ENCODE assay signal across 15 mouse cellular contexts in genomic region chr3:123122151-123123030, GRCm38 (mm10).
DNase-seq lines count a peak whose midpoint lies in the region; ATAC-seq and TF ChIP-seq lines count a peak whose summit lies in the region.
"Had no signal": no experiment of that assay in that cellular context is flagged by ENCODE, and none has a peak within 500 bp of the region (broad histone marks: within the 10 kb centered on the region; RNA-seq: fewer than 3 reads in every experiment).

No protein-coding gene starts in this region.

- no peaks in the 10 kb centered on the region for H3K4me1 ChIP-seq in embryonic facial prominence, embryonic 14.5 days (ENCODE audit: control insufficient read depth, insufficient read depth, low read length)
- H3K4me1 ChIP-seq in embryonic facial prominence, embryonic 10.5 days: no peaks in the 10 kb centered on the region; the same call in 1 of the 2 replicates
- H3K4me1 ChIP-seq in small intestine, adult 2 months (ENCODE audit: control insufficient read depth, insufficient read depth, insufficient read length, low read length): no peaks in the 10 kb centered on the region
- H3K4me1 ChIP-seq: forebrain, embryonic 15.5 days; hindbrain, embryonic 12.5 days; neural tube, embryonic 15.5 days had no signal

- no peaks in the 10 kb centered on the region for H3K27me3 ChIP-seq in embryonic facial prominence, embryonic 14.5 days (replicated peaks; ENCODE audit: control insufficient read depth, insufficient read depth, low read length)
- H3K27me3 ChIP-seq in embryonic facial prominence, embryonic 10.5 days (replicated peaks; ENCODE audit: low read depth, poor library complexity, severe bottlenecking): no peaks in the 10 kb centered on the region
- H3K27me3 ChIP-seq in small intestine, adult 2 months (ENCODE audit: control insufficient read depth, insufficient read depth, low read length): no peaks in the 10 kb centered on the region
- H3K27me3 ChIP-seq: embryonic facial prominence, embryonic 13.5 days; forebrain, embryonic 15.5 days; hindbrain, embryonic 12.5 days; neural tube, embryonic 15.5 days had no signal

- no peak overlapping the region for H3K4me2 ChIP-seq in embryonic facial prominence, embryonic 14.5 days (ENCODE audit: low read depth, low read length)
- H3K4me2 ChIP-seq: embryonic facial prominence, embryonic 13.5 days; forebrain, embryonic 15.5 days; hindbrain, embryonic 12.5 days; neural tube, embryonic 15.5 days had no signal

- H3K9ac ChIP-seq in embryonic facial prominence, embryonic 14.5 days (ENCODE audit: low read depth, low read length): no peak overlapping the region
- H3K9ac ChIP-seq: embryonic facial prominence, embryonic 13.5 days; forebrain, embryonic 15.5 days; hindbrain, embryonic 12.5 days; neural tube, embryonic 15.5 days had no signal

- no peaks in the 10 kb centered on the region for H3K36me3 ChIP-seq in embryonic facial prominence, embryonic 14.5 days (ENCODE audit: control insufficient read depth, insufficient read depth, low read length)
- H3K36me3 ChIP-seq in embryonic facial prominence, embryonic 10.5 days (replicated peaks): no peaks in the 10 kb centered on the region
- H3K36me3 ChIP-seq in small intestine, adult 2 months (ENCODE audit: control insufficient read depth, insufficient read depth, low read length): no peaks in the 10 kb centered on the region
- H3K36me3 ChIP-seq: embryonic facial prominence, embryonic 13.5 days; forebrain, embryonic 15.5 days; hindbrain, embryonic 12.5 days; neural tube, embryonic 15.5 days had no signal

- DNase-seq in embryonic facial prominence, embryonic 14.5 days (ENCODE audit: low spot score): peak; percentile 23
- no peak for DNase-seq in embryonic facial prominence, embryonic 10.5 days (ENCODE audit: low spot score)
- DNase-seq in kidney, adult 9 months: peak; percentile 26
- no peak for DNase-seq in kidney, postnatal 10 days
- peak; percentile 44 for DNase-seq in Muller cell, postnatal 12 days (ENCODE audit: inconsistent ontology term)
- DNase-seq in frontal cortex, postnatal 10 days (ENCODE audit: low spot score in 2 of 2): no peak
- DNase-seq in ovary, postnatal 14 days (ENCODE audit: low spot score): no peak
- DNase-seq: cerebellum, adult 11 months; gastrocnemius, postnatal 14 days; right cerebral cortex, adult 18-20 months had no signal

- H3K9me3 ChIP-seq in embryonic facial prominence, embryonic 14.5 days (ENCODE audit: control insufficient read depth, low read length): no peaks in the 10 kb centered on the region
- no peaks in the 10 kb centered on the region for H3K9me3 ChIP-seq in embryonic facial prominence, embryonic 10.5 days
- H3K9me3 ChIP-seq: embryonic facial prominence, embryonic 13.5 days; forebrain, embryonic 15.5 days; hindbrain, embryonic 12.5 days; neural tube, embryonic 15.5 days had no signal

- no peak overlapping the region for H3K4me3 ChIP-seq in embryonic facial prominence, embryonic 14.5 days (ENCODE audit: low read depth, low read length)
- H3K4me3 ChIP-seq in embryonic facial prominence, embryonic 10.5 days: no peak overlapping the region
- H3K4me3 ChIP-seq in small intestine, adult 2 months (ENCODE audit: low read depth, low read length): no peak overlapping the region
- H3K4me3 ChIP-seq: embryonic facial prominence, embryonic 13.5 days; forebrain, embryonic 15.5 days; hindbrain, embryonic 12.5 days; neural tube, embryonic 15.5 days had no signal

- no peak for TF ChIP-seq POLR2A in small intestine, adult 2 months (IDR thresholded peaks at IDR 0.05; ENCODE audit: low read depth, low read length)

- no peak overlapping the region for H3K27ac ChIP-seq in embryonic facial prominence, embryonic 14.5 days (replicated peaks; ENCODE audit: low read depth, low read length)
- no peak overlapping the region for H3K27ac ChIP-seq in embryonic facial prominence, embryonic 10.5 days (replicated peaks)
- peak overlapping the region; percentile 85 for H3K27ac ChIP-seq in small intestine, adult 2 months (ENCODE audit: insufficient read depth, low read depth, low read length)
- H3K27ac ChIP-seq: embryonic facial prominence, embryonic 13.5 days; forebrain, embryonic 15.5 days; hindbrain, embryonic 12.5 days; neural tube, embryonic 15.5 days had no signal

- TF ChIP-seq CTCF in small intestine, adult 2 months (IDR thresholded peaks at IDR 0.05; ENCODE audit: extremely low read depth, insufficient read length, insufficient replicate concordance, low read depth, low read length): no peak

- ATAC-seq in embryonic facial prominence, embryonic 14.5 days (ENCODE audit: low read depth): no peak
- ATAC-seq: forebrain, embryonic 15.5 days had no signal

- WGBS in embryonic facial prominence, embryonic 14.5 days: 76% methylated on average over 21 of the region's 21 CpGs
- WGBS in embryonic facial prominence, embryonic 10.5 days: 88% methylated on average over 21 of the region's 21 CpGs
- 68% methylated on average over 21 of the region's 21 CpGs for WGBS in small intestine, adult 2 months

Comparison
In these comparisons a context has a peak if more than half of its experiments do, and no peak if none do; other contexts are left out.
1. DNase-seq: peak in embryonic facial prominence, embryonic 14.5 days (single experiment), kidney, adult 9 months (single experiment) and Muller cell, postnatal 12 days (single experiment); none in embryonic facial prominence, embryonic 10.5 days (single experiment), kidney, postnatal 10 days (single experiment), frontal cortex, postnatal 10 days (0 of 2) and ovary, postnatal 14 days (single experiment).